Mouse (Mus musculus) myocyte (in vitro differentiated cells): ENCODE results near the gene Naa15.

Experiments used
- CEBPB ChIP-seq: IDR thresholded peaks from 2 replicates; pipeline ENCODE4 v1.6.1; 2011; ENCODE audit warnings: mild to moderate bottlenecking, moderate library complexity; ENCODE audit not compliant: poor library complexity, insufficient read depth, severe bottlenecking
- MAX ChIP-seq: IDR thresholded peaks from one replicate; pipeline ENCODE4 v1.6.1; 2011; ENCODE audit warnings: low read depth, mild to moderate bottlenecking, control low read depth
- MYOG ChIP-seq, 3 experiments: IDR thresholded peaks; one replicate each; pipeline ENCODE4 v1.6.1; 2011; ENCODE audit warnings: control low read depth in 2 of 3, low read depth in 2 of 3, mild to moderate bottlenecking in 2 of 3; ENCODE audit not compliant: insufficient read length in 2 of 3, control insufficient read depth in 1 of 3, insufficient read depth in 1 of 3
- POLR2A ChIP-seq: IDR thresholded peaks from one replicate; pipeline ENCODE4 v1.6.1; 2011; ENCODE audit warnings: low read depth, mild to moderate bottlenecking, control low read depth, moderate library complexity; ENCODE audit not compliant: insufficient read length
- TCF12 ChIP-seq: IDR thresholded peaks from one replicate; pipeline ENCODE4 v1.6.1; 2011; ENCODE audit warnings: mild to moderate bottlenecking, control low read depth; ENCODE audit not compliant: poor library complexity, insufficient read depth, severe bottlenecking
- USF1 ChIP-seq: IDR thresholded peaks from one replicate; pipeline ENCODE4 v1.6.1; 2011; ENCODE audit warnings: low read depth, mild to moderate bottlenecking, control low read depth, moderate library complexity

DNA sequence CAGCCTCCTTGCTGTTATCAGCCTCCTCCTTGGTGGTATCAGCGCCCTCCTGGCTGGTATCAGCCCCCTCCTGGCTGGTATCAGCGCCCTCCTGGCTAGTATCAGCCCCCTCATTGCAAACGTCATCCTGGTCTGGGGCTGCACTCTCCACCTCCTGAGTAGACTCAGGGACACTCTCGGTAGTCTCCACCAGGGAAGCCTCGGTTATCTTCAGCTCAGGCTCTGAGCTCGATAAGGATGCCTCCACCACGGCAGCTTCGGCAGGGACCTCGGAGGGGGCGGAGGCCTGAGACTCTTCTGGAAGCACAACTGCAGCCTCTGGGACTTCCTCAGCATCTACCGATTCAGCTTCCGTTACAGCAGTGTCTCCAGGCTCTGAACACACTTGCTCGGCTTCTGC, 26.0 kb upstream of the Naa15 start:
- TF ChIP-seq USF1 = no peak
- TF ChIP-seq POLR2A = no peak
- TF ChIP-seq MYOG (IDR thresholded peaks at IDR 0.05; ENCODE audit: control insufficient read depth in 1 of 3, insufficient read depth in 1 of 3, insufficient read length in 2 of 3, low read depth in 2 of 3) = no peak
- TF ChIP-seq CEBPB = no peak
- TF ChIP-seq MAX = no peak
- no peak for TF ChIP-seq TCF12
